Mouse (Mus musculus): ENCODE results near the gene Kctd14.
"Not testable (repeated sequence)": the region's sequence is repeated elsewhere in the genome, so short reads cannot be mapped to it uniquely, and the experiment has no call there.

Gene Kctd14

GRCm38 (mm10) chr7:97451023-97451422 is at the start of gene Kctd14:
Gene Kctd14 (plus strand): TSS chr7:97451323.
- not testable (repeated sequence) for DNase-seq

- DNase-seq: no peak
These were observed 44.0 kb upstream of the Kctd14 start for GRCm38 (mm10) chr7:97407145-97407544.

GRCm38 (mm10) chr7:97411106-97411505 is 40.0 kb upstream of the Kctd14 start:
- DNase-seq: no peak

GRCm38 (mm10) chr7:97411575-97411974 is 39.5 kb upstream of the Kctd14 start:
- DNase-seq: no peak

GRCm38 (mm10) chr7:97413981-97414380 is 37.1 kb upstream of the Kctd14 start:
- no peak for DNase-seq

- DNase-seq: no peak
These were observed 36.7 kb upstream of the Kctd14 start for GRCm38 (mm10) chr7:97414426-97414825.

GRCm38 (mm10) chr7:97414915-97415687 is 36.0 kb upstream of the Kctd14 start:
- DNase-seq: no peak

GRCm38 (mm10) chr7:97416473-97416872 is 34.6 kb upstream of the Kctd14 start:
- no peak for DNase-seq

- peak; percentile 65 for DNase-seq
These were observed 34.0 kb upstream of the Kctd14 start, which contains the start of gene Thrsp for GRCm38 (mm10) chr7:97416906-97417777. Gene Thrsp (minus strand): TSS chr7:97417730.

- no peak for DNase-seq
These were observed 32.4 kb upstream of the Kctd14 start for GRCm38 (mm10) chr7:97418717-97419116.

GRCm38 (mm10) chr7:97419163-97419562 is 32.0 kb upstream of the Kctd14 start:
- DNase-seq: no peak

GRCm38 (mm10) chr7:97420406-97420805 is 30.7 kb upstream of the Kctd14 start:
- no peak for DNase-seq

GRCm38 (mm10) chr7:97420958-97421651 is 30.0 kb upstream of the Kctd14 start:
- no peak for DNase-seq

GRCm38 (mm10) chr7:97423754-97424153 is 27.4 kb upstream of the Kctd14 start:
- no peak for DNase-seq

GRCm38 (mm10) chr7:97424621-97425245 is 26.4 kb upstream of the Kctd14 start:
- DNase-seq: peak; percentile 95

GRCm38 (mm10) chr7:97426566-97426965 is 24.6 kb upstream of the Kctd14 start:
- DNase-seq: no peak

- DNase-seq: no peak
These were observed 23.8 kb upstream of the Kctd14 start for GRCm38 (mm10) chr7:97427296-97427695.

GRCm38 (mm10) chr7:97427778-97428420 is 23.2 kb upstream of the Kctd14 start:
- no peak for DNase-seq

GRCm38 (mm10) chr7:97429705-97430104 is 21.4 kb upstream of the Kctd14 start:
- DNase-seq: peak; percentile 43

GRCm38 (mm10) chr7:97433517-97433916 is 17.6 kb upstream of the Kctd14 start:
- DNase-seq: not testable (repeated sequence)

- no peak for DNase-seq
These were observed 16.6 kb upstream of the Kctd14 start for GRCm38 (mm10) chr7:97434517-97434916.

GRCm38 (mm10) chr7:97438986-97439385 is 12.1 kb upstream of the Kctd14 start:
- DNase-seq: no peak

Data from right cerebral cortex, postnatal 14 days (tissue).